Mouse (Mus musculus) heart, adult 2 months (tissue): Measurements from ENCODE around the gene Fbln7.

ENCODE experiments used
- EP300 ChIP-seq: fragments of 200-500 bp; IDR thresholded peaks from 2 replicates; pipeline ENCODE4 v1.6.1; 2011; ENCODE audit warnings: low read depth, low read length, control low read depth; ENCODE audit not compliant: insufficient read depth
- POLR2A ChIP-seq: fragments of 200-500 bp; IDR thresholded peaks from 2 replicates; pipeline ENCODE4 v1.6.1; 2011; ENCODE audit warnings: mild to moderate bottlenecking, low read depth, low read length, control low read depth; ENCODE audit not compliant: insufficient read depth

- TF ChIP-seq EP300 (no peak), POLR2A (no peak)
Observed at GRCm38 (mm10) chr2:128928446-128928845, 65.7 kb downstream of the Fbln7 start.
